Mouse (Mus musculus): ENCODE measurements around the gene Rab31.

Rab31 gene

DNA sequence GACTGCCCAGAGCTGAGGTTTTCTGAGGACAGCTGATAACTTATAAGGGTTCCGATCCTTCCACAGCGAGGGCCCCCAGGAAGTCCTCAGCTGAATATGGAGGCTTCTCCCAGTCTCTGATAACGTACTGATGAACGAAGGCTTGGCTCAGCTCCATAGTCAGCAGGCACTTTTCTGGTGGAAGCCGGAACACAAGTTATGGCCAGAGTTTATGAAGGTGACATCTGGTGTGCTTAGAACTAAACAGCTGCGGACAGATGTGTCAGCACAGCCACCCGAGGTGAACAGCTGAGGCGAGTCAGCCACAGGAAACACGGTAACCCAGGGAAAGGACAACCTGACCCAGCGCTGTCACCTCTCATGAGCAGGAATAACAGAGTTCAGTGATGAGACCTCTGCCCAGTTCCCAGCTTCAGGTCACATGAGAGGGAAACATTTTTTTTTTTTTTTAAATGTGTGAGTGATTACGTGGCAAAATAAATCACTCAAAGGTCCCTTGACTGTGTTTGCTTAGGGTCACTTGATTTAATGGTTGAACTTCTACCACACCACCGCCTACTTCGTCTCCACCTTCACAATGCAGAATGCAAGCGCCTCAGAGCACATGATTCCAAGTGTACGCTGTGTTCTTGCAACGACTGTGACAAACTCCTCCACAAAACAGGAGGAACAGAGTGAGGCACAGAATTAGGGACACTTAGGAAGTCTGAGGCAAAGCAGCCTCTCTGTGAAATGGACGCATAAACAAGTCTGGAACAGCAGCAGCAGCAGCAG is 106.0 kb downstream of the Rab31 start:
- no peak for DNase-seq (ENCODE audit: low read depth, low spot score)

DNA sequence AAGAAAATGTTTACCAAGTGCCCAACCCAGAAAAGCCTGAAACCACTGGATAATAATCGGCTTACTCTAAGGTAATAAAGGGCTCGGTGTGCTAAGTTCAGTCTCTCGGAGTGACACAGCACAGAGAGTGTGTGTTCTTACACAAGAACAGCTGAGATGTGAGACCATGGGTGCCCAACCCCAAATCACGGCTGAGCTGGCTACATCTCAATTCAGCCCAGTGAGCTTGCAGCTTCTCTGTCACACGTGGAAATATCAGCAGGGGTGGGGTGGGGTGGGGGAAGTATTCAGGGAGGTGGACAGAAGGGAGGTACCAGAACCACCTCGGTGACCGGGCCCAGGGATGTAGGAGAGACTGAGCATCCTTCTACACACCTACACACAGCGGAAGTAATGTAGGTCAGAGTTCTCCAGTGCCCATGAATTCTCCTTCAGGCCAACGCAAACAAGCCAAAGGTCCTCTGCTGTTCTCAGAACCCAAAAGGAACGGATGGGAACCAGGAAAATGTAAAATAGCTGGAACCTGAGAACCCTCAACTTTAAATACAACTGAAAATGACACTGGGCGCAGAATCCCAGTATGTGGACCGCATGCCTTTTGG is 106.7 kb downstream of the Rab31 start:
- no peak for DNase-seq (ENCODE audit: low read depth, low spot score)

DNA sequence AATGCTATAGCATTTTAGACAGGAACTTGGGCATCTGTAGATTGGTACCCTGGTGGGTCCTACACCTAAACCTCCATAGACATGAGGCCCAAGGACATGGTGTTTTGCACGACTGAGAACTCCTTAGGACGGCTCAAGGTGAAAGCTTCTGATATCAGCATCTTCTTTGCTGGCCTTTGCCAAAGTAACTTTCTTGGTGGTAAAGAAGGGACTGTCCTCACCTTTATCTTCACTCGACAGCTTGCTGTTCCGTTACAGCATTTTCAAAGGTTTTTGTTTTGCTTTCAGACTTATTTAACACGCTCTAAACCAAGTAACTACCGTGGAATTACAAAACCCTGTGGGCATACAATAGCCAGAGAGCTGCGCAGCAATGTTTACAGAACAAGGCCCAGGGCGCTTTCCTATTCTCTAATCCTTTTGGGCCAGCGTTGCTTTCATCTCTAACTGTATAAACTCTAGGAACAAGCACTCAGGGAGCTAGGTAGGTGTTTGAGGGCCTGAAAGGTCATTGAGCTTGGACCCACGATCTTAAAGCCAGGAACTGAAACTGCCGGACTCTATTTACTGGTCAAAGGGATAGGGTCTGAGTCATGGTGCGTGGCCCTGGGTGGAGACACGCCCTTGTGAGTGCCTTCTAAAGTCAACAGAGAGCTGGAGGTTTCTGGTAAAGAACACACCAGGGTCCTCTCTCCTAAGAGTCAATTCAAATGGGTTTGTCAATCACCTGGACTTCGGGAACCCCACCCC is 109.0 kb downstream of the Rab31 start:
- DNase-seq (ENCODE audit: low read depth, low spot score) = no peak

DNA sequence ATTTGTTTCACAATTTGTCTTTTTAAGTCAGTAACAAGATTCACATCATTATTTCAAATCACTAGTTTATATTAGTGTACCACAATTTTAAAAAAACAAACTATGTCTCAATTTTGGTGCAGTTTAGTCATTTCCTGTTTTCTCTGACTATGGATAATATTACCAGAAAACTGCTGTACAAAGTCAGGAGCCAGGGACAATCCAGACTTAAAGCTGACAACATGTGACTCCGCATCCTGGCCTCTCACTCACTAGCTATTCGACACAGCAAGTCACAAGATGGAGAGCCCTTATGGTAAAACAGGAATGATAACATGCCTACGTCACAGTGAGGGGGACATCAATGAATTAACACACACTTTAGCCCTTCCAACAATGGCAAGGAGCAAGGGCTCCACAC is 109.9 kb downstream of the Rab31 start:
- DNase-seq (ENCODE audit: low read depth, low spot score) = no peak

- DNase-seq (ENCODE audit: low read depth, low spot score) = no peak
Measured at GRCm38 (mm10) chr17:65658416-65658815, 114.1 kb downstream of the Rab31 start.

DNA sequence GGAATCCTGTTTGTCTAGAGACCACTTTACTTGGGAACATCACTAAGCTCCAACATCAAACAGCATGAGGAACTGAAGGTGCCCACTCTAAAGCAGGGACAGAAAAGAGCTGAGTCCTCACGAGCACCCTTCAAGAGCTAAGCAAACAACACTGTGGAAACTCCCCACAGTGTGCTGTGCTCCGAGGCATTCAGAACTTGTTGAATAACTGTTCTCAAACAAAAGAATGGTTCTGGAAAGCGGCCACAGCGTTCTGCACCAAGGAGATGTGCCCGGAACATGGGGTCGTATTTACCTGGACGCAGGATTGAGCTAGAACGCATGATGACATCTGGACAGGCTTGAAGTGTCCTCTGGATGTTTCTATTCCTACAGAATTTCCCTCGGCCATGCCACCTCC is 114.6 kb downstream of the Rab31 start:
- no peak for DNase-seq (ENCODE audit: low read depth, low spot score)

GRCm38 (mm10) chr17:65656731-65657130 is 115.8 kb downstream of the Rab31 start:
- no peak for DNase-seq (ENCODE audit: low read depth, low spot score)

DNA sequence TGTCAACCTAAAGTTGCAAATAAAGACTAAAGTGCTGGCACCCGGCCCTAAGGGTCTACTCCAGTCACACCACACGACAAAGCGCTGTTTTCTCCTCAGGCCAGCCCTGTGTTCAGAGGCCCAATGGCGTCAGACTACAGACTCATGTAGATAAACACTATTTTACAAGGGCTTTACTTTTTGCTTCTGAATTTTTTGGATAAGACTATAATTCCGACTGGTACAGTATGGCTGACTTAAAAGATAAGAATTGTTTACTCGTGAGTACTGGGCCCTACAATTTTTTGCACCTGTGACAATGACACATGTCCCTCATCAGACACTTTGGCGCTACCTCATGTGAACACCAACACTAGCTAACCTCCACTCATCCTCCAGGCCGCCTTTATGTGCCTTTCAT is 116.5 kb downstream of the Rab31 start:
- no peak for DNase-seq (ENCODE audit: low read depth, low spot score)

GRCm38 (mm10) chr17:65655608-65656007 is 116.9 kb downstream of the Rab31 start:
- DNase-seq (ENCODE audit: low read depth, low spot score) = no peak

DNA sequence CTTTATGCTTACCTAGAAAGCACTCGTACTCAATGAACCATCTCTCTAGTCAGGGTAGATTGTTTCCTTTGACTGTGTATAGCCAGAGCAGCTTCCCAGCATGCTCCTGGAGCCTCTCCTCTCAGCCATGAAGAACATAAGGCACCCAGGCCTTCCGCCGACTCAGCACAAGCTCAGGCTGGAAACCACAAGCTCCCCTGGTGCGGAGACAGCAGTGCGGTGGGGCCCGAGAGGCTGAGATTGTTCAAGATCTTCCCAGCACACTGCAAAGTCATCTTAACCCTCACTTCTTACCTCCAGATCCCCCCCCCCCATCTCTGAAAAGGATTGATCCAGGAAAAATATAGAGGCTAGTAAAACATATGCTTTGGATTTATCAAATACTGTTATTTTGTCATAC is 122.0 kb downstream of the Rab31 start:
- DNase-seq (ENCODE audit: low read depth, low spot score) = no peak

- no peak for DNase-seq (ENCODE audit: low read depth, low spot score)
Measured at GRCm38 (mm10) chr17:65649175-65649493, 123.4 kb downstream of the Rab31 start.

- no peak for DNase-seq (ENCODE audit: low read depth, low spot score)
Measured at GRCm38 (mm10) chr17:65648371-65649174, 124.0 kb downstream of the Rab31 start.

DNA sequence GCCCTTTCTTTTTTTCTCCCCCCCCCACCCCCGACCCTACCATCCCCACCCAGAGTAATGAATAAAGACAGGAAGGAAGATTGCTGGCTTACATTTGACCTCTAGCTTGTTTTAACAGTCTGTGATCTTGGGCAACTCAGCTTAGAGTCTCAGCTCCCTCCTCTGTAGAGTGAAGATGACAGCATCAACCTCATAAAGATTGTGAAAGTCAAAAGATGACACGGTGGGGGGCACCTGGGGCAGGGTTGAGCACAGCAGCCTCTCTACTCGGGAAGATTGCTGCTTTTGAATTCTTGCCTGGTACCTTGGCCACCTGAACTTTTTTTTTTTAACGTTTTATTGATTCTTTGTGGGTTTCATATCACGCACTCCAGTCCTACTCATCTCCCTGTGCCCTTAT is 124.6 kb downstream of the Rab31 start:
- no peak for DNase-seq (ENCODE audit: low read depth, low spot score)

DNA sequence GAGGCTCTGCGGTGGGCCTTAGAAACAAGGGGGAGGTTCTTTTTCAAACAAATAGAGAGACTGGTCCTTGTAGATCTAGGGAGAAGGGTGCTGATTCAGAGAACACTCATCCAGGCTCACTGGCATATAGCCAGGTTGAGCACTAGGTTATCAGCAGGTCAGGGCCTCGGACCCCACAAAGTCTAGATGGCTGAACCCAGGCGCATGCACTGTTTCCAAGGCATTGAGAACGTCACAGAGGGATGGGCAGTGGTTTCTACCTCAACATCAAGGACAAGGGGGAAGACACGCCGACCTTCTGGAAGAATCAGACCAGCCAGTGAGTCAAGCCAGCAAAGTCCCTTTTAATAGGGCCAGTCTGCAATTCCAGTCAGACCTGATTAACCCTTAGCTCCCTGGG is 125.3 kb downstream of the Rab31 start:
- no peak for DNase-seq (ENCODE audit: low read depth, low spot score)

GRCm38 (mm10) chr17:65643579-65643978 is 129.0 kb downstream of the Rab31 start:
- no peak for DNase-seq (ENCODE audit: low read depth, low spot score)

DNA sequence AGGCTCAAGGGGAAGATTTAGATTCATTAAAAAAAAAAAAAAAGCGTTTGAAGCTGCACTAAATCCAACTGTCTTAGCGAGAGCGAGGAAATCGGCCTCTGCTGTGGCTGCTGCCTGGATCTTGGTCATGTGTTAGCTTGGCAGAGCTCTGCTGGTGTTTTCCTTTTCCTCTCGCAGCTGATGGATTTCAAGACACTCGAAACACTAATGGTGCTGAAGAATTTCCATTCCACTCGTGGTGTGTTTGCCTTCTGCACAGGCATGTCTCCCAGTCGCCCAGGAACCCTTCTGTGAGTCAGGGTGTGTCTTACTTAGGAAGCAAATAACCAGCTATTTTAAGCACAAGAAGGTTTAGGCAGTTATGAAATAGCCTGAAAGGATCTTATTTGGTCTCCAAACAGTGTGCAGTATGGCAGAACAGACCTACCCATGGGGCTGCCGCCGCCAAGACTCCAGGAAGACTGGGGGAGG is 129.5 kb downstream of the Rab31 start:
- no peak for DNase-seq (ENCODE audit: low read depth, low spot score)

GRCm38 (mm10) chr17:65642578-65642991 is 130.0 kb downstream of the Rab31 start:
- no peak for DNase-seq (ENCODE audit: low read depth, low spot score)

- DNase-seq (ENCODE audit: low read depth, low spot score) = no peak
Measured at GRCm38 (mm10) chr17:65641734-65642218, 130.8 kb downstream of the Rab31 start, which contains the start of gene Txndc2. Txndc2 (minus strand) TSS chr17:65642168.

- DNase-seq (ENCODE audit: low read depth, low spot score) = no peak
Measured at GRCm38 (mm10) chr17:65639144-65639543, 133.4 kb downstream of the Rab31 start.

- no peak for DNase-seq (ENCODE audit: low read depth, low spot score)
Measured at GRCm38 (mm10) chr17:65635715-65636360, 136.7 kb downstream of the Rab31 start.

DNA sequence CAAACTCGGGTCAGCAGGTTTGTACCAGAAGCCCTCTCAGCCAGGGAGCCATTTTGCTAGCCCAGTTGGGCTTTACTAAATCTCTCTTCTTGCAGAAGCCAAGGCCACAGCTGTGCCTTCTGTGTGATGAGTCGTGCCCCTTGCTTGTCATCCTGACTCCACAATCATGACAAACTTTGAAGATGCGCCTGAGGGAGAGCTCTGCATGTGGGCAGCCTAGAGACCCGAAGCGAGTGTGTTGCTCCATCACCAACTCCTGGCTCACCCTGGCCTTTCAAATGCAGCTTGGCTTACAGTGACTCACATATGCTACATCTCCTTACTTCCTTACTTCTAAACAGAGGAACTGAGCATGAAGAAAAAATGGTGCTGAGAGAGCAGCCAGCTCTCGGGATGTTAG is 142.6 kb downstream of the Rab31 start:
- DNase-seq (ENCODE audit: low read depth, low spot score) = no peak
